Mouse (Mus musculus) forebrain, embryonic 15.5 days (tissue): Measurements from ENCODE around the gene Map4k3. TPM values are rescaled to one million over a fixed set of nuclear protein-coding genes. Genes with fewer than 3 reads are reported as not detected.
"Not testable (repeated sequence)": the region's sequence is repeated elsewhere in the genome, so short reads cannot be mapped to it uniquely, and the experiment has no call there.

Experiments
- ATAC-seq: fragments of 200-750 bp; cut with Nextera tagmentation; replicated peaks from 2 replicates; pipeline ENCODE4 v1.8.0; 2017; ENCODE audit warnings: mild to moderate bottlenecking, moderate TSS enrichment, moderate library complexity
- H3K27ac ChIP-seq: fragments of 300-500 bp; sonication (generic); replicated peaks from 2 replicates; pipeline ENCODE4 v1.5.1; 2015; ENCODE audit warnings: mild to moderate bottlenecking, inconsistent platforms
- H3K27me3 ChIP-seq: fragments of 300-500 bp; sonication (generic); 2 replicates; pipeline ENCODE4 v1.6.1; 2015; ENCODE audit warnings: inconsistent platforms
- H3K36me3 ChIP-seq: fragments of 300-500 bp; sonication (generic); 2 replicates; pipeline ENCODE4 v1.6.1; 2015; ENCODE audit warnings: mild to moderate bottlenecking, inconsistent platforms
- H3K4me1 ChIP-seq: fragments of 300-500 bp; sonication (generic); 2 replicates; pipeline ENCODE4 v1.6.1; 2015; ENCODE audit warnings: inconsistent platforms
- H3K4me2 ChIP-seq: fragments of 300-500 bp; sonication (generic); replicated peaks from 2 replicates; pipeline ENCODE4 v1.6.1; 2015; ENCODE audit warnings: mild to moderate bottlenecking, inconsistent platforms
- H3K4me3 ChIP-seq: fragments of 300-500 bp; sonication (generic); 2 replicates; pipeline ENCODE4 v1.5.1; 2015; ENCODE audit warnings: mild to moderate bottlenecking, inconsistent platforms
- H3K9ac ChIP-seq: fragments of 300-500 bp; sonication (generic); replicated peaks from 2 replicates; pipeline ENCODE4 v1.6.1; 2015; ENCODE audit warnings: mild to moderate bottlenecking, inconsistent platforms
- H3K9me3 ChIP-seq: fragments of 300-500 bp; sonication (generic); 2 replicates; pipeline ENCODE4 v1.6.1; 2016; ENCODE audit warnings: inconsistent platforms
- WGBS: fragments of 180-500 bp; shearing (Covaris S2); methylation state at CpG from one replicate; pipeline ENCODE4 v1.1.7; 2015; ENCODE audit warnings: mixed read lengths; 5-methylcytosine and 5-hydroxymethylcytosine counted together
- polyA plus RNA-seq: library from polyadenylated mRNA; unstranded; fragments of >200 nt; fragmentation: Nextera tagmentation; extraction: Ambion mirVana; gene quantifications from 2 replicates; pipeline ENCODE4 v1.2.1, GENCODE M21; 2015

Gene Map4k3
- polyA plus RNA-seq, 1 experiment from 2014 or later, result 33.5 TPM

GRCm38 (mm10) chr17:80601371-80601770 lies 126.9 kb downstream of the Map4k3 start:
- Histone ChIP-seq H3K36me3 (peaks cover 76% of the 10 kb centered on the region), H3K27me3 (no peaks in the 10 kb centered on the region), H3K27ac (no peak overlapping the region), H3K4me2 (no peak overlapping the region), H3K9ac (no peak overlapping the region), H3K9me3 (no peaks in the 10 kb centered on the region), H3K4me1 (no peaks in the 10 kb centered on the region), H3K4me3 (no peak overlapping the region)
- 54% methylated on average over 13 of the region's 13 CpGs for WGBS
- peak; percentile 23 for ATAC-seq

DNA sequence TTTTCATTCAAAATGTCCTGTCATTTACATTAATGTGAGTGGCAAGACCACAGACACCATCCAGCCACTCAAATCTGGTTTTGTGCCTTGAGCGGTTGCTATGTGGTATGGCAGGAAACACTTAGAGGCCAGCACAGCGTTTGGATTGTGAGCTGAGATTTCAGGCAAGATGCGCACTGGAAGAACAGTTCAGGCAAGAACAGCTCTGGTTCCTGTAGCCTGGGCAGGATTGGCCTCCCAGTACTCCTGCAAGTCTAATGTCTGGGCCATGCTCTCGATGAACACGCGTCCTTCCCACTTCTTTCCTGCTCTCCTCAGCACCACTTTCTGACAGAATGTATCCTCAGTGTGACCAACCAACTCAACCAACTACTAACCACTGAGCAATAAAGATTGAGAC lies 145.2 kb downstream of the Map4k3 start:
- no peaks in the 10 kb centered on the region for H3K4me1 ChIP-seq
- no peak for ATAC-seq
- H3K9ac ChIP-seq, result no peak overlapping the region
- peaks cover 59% of the 10 kb centered on the region for H3K36me3 ChIP-seq
- no peaks in the 10 kb centered on the region for H3K9me3 ChIP-seq
- no peak overlapping the region for H3K27ac ChIP-seq
- H3K27me3 ChIP-seq, result no peaks in the 10 kb centered on the region
- H3K4me2 ChIP-seq, result no peak overlapping the region
- H3K4me3 ChIP-seq, result no peak overlapping the region
- 96% methylated on average over 6 of the region's 6 CpGs for WGBS

GRCm38 (mm10) chr17:80579901-80580300 lies 148.4 kb downstream of the Map4k3 start:
- peaks cover 38% of the 10 kb centered on the region for H3K36me3 ChIP-seq
- H3K4me1 ChIP-seq, result peaks cover 10% of the 10 kb centered on the region; the same call in 1 of the 2 replicates
- no peaks in the 10 kb centered on the region for H3K9me3 ChIP-seq
- no peak overlapping the region for H3K4me3 ChIP-seq
- no peak overlapping the region for H3K27ac ChIP-seq
- no peak overlapping the region for H3K9ac ChIP-seq
- ATAC-seq, result no peak
- WGBS, result 83% methylated on average over 6 of the region's 6 CpGs
- no peaks in the 10 kb centered on the region for H3K27me3 ChIP-seq
- H3K4me2 ChIP-seq, result no peak overlapping the region

- no peak for ATAC-seq
- Histone ChIP-seq H3K4me1 (peaks cover 10% of the 10 kb centered on the region; the same call in 1 of the 2 replicates), H3K27ac (no peak overlapping the region), H3K9me3 (no peaks in the 10 kb centered on the region), H3K4me2 (no peak overlapping the region), H3K27me3 (no peaks in the 10 kb centered on the region), H3K9ac (no peak overlapping the region), H3K36me3 (peaks cover 31% of the 10 kb centered on the region), H3K4me3 (no peak overlapping the region)
- WGBS, result 90% methylated on average over 9 of the region's 9 CpGs
Observed at GRCm38 (mm10) chr17:80579089-80579488, 149.2 kb downstream of the Map4k3 start.

DNA sequence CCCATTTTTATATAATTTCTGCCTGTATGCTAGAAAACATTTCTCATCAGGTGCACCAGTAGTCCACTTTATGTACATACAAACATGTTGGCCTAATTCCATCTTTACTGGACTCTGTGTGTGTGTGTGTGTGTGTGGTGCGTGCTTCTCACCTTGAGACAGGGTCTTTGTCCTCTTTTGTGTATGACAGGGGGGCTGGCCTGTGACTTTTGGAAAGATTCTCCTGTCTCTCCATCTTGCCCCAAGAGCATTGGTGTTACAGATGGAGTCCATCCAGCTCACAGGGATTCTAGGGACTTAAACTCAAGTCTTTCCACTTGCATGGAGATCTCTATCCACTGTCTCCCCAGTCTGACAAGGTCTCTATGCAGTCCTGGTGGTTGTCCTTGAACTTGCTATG lies 150.2 kb downstream of the Map4k3 start:
- no peak for ATAC-seq
- H3K4me2 ChIP-seq, result peak overlapping the region; percentile 82; the same call in 1 of the 2 replicates
- H3K9ac ChIP-seq, result no peak overlapping the region
- H3K4me1 ChIP-seq, result peaks cover 10% of the 10 kb centered on the region; the same call in 1 of the 2 replicates
- 90% methylated on average over 1 of the region's 1 CpGs for WGBS
- no peak overlapping the region for H3K4me3 ChIP-seq
- H3K27me3 ChIP-seq, result no peaks in the 10 kb centered on the region
- H3K27ac ChIP-seq, result no peak overlapping the region; the same call in 1 of the 2 replicates
- no peaks in the 10 kb centered on the region for H3K9me3 ChIP-seq
- peaks cover 21% of the 10 kb centered on the region for H3K36me3 ChIP-seq

GRCm38 (mm10) chr17:80577639-80578038 lies 150.6 kb downstream of the Map4k3 start, which contains the start of gene Cdkl4:
Gene Cdkl4, minus strand, starts transcription at chr17:80577813.
- WGBS, result 65% methylated on average over 15 of the region's 15 CpGs
- no peaks in the 10 kb centered on the region for H3K9me3 ChIP-seq
- no peaks in the 10 kb centered on the region for H3K27me3 ChIP-seq
- H3K4me3 ChIP-seq, result peak within 1 kb of the TSS; percentile 45
- H3K4me1 ChIP-seq, result peaks cover 10% of the 10 kb centered on the region; the same call in 1 of the 2 replicates
- ATAC-seq, result peak; percentile 58
- peak within 1 kb of the TSS; percentile 82 for H3K4me2 ChIP-seq
- H3K9ac ChIP-seq, result peak within 1 kb of the TSS; percentile 54
- H3K27ac ChIP-seq, result peak within 1 kb of the TSS; percentile 12; the same call in 1 of the 2 replicates
- peaks cover 17% of the 10 kb centered on the region for H3K36me3 ChIP-seq

- Histone ChIP-seq H3K4me2 (peak overlapping the region; percentile 82), H3K36me3 (peaks cover 17% of the 10 kb centered on the region), H3K4me3 (peak overlapping the region; percentile 45), H3K9me3 (no peaks in the 10 kb centered on the region), H3K27me3 (no peaks in the 10 kb centered on the region), H3K9ac (peak overlapping the region; percentile 54), H3K4me1 (peaks cover 10% of the 10 kb centered on the region; the same call in 1 of the 2 replicates), H3K27ac (peak overlapping the region; percentile 12; the same call in 1 of the 2 replicates)
- peak; percentile 95 for ATAC-seq
- under 1% methylated on average over 30 of the region's 30 CpGs for WGBS
Observed at GRCm38 (mm10) chr17:80577214-80577613, 151.1 kb downstream of the Map4k3 start.

- Histone ChIP-seq H3K9me3 (no peaks in the 10 kb centered on the region), H3K4me2 (no peak overlapping the region), H3K27ac (no peak overlapping the region), H3K4me1 (peaks cover 10% of the 10 kb centered on the region; the same call in 1 of the 2 replicates), H3K9ac (no peak overlapping the region), H3K27me3 (no peaks in the 10 kb centered on the region), H3K4me3 (no peak overlapping the region), H3K36me3 (peaks cover 3% of the 10 kb centered on the region)
- WGBS, result 83% methylated on average over 7 of the region's 7 CpGs
- ATAC-seq, result no peak
Observed at GRCm38 (mm10) chr17:80575008-80575407, 153.3 kb downstream of the Map4k3 start.

- Histone ChIP-seq H3K9ac (no peak overlapping the region), H3K4me1 (peaks cover 10% of the 10 kb centered on the region; the same call in 1 of the 2 replicates), H3K9me3 (no peaks in the 10 kb centered on the region), H3K27ac (no peak overlapping the region), H3K4me2 (no peak overlapping the region), H3K4me3 (no peak overlapping the region), H3K36me3 (no peaks in the 10 kb centered on the region), H3K27me3 (no peaks in the 10 kb centered on the region)
- no peak for ATAC-seq
- 26% methylated on average over 7 of the region's 7 CpGs for whole genome bisulfite sequencing
Observed at GRCm38 (mm10) chr17:80574471-80574965, 153.8 kb downstream of the Map4k3 start.

DNA sequence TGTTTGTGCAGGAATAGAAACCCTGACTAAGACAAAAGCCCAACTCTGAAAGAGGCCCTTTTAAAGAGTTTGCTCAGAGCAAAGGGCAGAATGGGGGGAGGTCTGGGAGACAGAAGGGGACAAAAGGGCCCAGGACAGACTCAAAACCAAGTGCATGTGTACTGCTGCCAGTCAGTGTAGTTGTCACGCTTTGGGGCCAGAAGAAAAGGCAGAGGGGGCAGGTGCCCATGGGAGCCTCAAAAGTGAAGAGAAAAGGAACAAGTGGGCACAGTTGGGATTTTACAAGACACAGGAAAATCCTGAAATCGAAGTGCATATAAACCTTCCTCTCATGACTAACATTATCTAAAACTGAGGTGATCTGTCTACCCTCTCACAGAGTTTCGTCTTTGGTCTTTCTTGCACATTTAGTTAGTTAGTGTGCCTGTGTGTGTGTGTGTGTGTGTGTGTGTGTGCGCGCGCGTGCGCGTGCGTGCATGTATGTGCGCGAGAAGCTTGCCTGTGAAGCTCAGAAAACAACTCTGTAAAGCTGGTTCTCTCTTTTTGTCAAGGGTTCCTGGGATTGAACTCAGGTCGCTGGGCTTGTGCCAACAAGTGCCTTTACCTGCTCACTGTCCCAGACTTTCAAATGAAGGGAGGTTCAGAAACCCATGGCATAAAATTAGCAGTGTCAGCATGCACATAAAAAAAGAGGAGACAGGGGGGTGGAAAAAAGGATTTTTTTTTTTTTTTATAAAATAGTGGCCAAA lies 155.9 kb downstream of the Map4k3 start:
- H3K9me3 ChIP-seq, result no peaks in the 10 kb centered on the region
- no peaks in the 10 kb centered on the region for H3K27me3 ChIP-seq
- no peaks in the 10 kb centered on the region for H3K36me3 ChIP-seq
- WGBS, result 90% methylated on average over 13 of the region's 13 CpGs
- H3K9ac ChIP-seq, result no peak overlapping the region
- no peak overlapping the region for H3K4me3 ChIP-seq
- H3K4me1 ChIP-seq, result peaks cover 6% of the 10 kb centered on the region; the same call in 1 of the 2 replicates
- no peak for ATAC-seq
- H3K4me2 ChIP-seq, result no peak overlapping the region
- no peak overlapping the region for H3K27ac ChIP-seq

- ATAC-seq, result no peak
- Histone ChIP-seq H3K9ac (no peak overlapping the region), H3K4me2 (no peak overlapping the region), H3K27ac (no peak overlapping the region), H3K4me1 (no peaks in the 10 kb centered on the region), H3K36me3 (no peaks in the 10 kb centered on the region), H3K9me3 (no peaks in the 10 kb centered on the region), H3K4me3 (no peak overlapping the region), H3K27me3 (no peaks in the 10 kb centered on the region)
- 92% methylated on average over 4 of the region's 4 CpGs for WGBS
Observed at GRCm38 (mm10) chr17:80571460-80571859, 156.8 kb downstream of the Map4k3 start.

DNA sequence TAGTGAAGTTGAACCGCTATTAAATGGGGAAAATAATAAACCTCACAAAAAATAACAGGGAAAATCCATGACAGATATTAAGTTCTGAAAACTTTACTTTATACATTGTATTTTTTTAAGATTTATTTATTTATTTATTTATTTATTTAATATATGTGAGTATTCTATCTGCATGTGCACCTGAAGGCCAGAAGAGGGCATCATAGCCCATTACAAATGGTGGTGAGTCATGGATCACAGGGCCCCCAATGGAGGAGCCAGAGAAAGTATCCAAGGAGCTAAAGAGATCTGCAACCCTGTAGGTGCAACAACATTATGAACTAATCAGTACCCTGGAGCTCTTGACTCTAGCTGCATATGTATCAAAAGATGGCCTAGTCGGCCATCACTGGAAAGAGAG lies 158.6 kb downstream of the Map4k3 start:
- 78% methylated on average over 2 of the region's 2 CpGs for WGBS
- H3K4me1 ChIP-seq, H3K4me2 ChIP-seq, H3K9ac ChIP-seq, H3K4me3 ChIP-seq, H3K27ac ChIP-seq, H3K27me3 ChIP-seq, ATAC-seq, H3K36me3 ChIP-seq, H3K9me3 ChIP-seq: not testable (repeated sequence)
